Mouse (Mus musculus) urinary bladder, postnatal 36 days (tissue): ENCODE data around the gene Gpr137c.
A peak's percentile ranks its signal among the peaks of the same experiment; 100 is the strongest.

Experiments
- DNase-seq, 2 experiments: peaks; one replicate each; pipeline ENCODE4 v3.0.0; 2022; ENCODE audit warnings: low spot score in 2 of 2, mixed read lengths in 1 of 2

Gpr137c gene

DNA sequence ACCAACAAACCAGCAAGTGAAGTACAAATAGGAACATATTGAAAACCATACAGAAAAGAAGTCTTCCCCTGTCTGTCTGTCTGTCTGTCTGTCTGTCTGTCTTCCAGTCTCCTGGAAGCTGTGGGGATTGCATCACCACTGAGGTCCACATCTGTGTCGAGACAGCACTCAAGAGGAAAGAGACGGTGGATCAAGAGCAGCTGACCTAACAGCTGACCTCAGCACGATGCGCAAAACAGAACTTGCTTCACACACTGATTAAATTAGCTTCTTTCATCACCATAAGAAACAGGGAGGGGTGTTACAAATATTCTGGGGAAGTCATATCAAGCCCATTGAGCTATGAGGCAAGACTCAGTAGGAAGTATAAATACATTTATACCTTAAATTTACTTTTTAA lies 72.1 kb downstream of the Gpr137c start:
- DNase-seq, result no peak

DNA sequence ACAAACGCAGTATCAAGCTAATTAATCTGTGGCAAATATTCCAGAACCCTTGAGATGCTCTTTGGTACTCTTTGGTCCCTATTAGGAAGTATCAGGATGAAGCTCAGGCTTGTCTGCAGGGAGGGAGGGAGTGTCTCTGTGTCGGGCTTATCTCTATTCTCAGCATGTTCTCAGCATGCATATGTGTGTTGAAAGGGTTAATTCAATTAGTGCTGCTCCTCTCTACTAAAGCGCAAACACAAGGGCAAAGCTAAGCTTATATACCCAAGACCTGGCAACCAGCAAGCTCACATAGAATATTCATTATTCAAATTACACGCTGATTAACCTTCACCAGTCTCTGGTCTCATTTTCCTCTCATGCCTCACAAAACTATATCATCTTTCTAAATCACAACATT lies 84.4 kb downstream of the Gpr137c start:
- no peak for DNase-seq

DNA sequence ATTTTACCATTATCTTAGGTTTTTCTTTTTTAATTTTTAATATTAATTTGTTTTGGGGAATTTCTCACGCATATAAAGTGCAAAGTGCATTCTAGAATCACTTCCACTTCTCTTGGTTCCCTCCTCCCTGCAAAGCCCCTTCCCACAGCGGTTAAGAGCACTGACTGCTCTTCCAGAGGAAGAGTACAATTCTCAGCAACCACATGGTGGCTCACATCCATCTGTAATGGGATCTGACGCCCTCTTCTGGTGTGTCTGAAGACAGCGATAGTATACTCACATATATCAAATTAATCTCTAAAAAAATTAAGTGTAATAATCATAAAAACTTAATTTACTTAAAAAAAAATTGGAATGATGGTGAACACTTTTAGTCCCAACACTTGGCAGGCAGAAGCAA lies 84.9 kb downstream of the Gpr137c start:
- no peak for DNase-seq

DNA sequence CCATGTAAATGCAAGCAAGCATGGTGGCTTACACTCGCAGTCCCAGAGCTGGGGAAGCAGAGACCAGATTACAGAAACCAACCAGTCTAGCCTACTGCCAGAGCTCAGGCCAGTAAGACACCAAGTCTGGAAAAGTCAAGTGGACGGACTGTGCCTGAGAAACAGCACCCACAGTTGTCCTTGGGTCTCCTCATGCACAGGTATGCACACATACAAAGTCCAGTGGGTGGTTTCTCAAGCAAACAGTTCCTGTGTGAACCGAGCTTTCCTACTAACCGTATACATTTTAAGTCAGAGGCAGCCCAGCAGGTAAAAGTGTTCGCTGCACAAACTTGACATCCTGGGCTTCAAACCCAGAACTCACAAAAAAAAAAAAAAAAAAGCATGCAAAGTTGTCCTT lies 86.3 kb downstream of the Gpr137c start:
- DNase-seq, result no peak

DNA sequence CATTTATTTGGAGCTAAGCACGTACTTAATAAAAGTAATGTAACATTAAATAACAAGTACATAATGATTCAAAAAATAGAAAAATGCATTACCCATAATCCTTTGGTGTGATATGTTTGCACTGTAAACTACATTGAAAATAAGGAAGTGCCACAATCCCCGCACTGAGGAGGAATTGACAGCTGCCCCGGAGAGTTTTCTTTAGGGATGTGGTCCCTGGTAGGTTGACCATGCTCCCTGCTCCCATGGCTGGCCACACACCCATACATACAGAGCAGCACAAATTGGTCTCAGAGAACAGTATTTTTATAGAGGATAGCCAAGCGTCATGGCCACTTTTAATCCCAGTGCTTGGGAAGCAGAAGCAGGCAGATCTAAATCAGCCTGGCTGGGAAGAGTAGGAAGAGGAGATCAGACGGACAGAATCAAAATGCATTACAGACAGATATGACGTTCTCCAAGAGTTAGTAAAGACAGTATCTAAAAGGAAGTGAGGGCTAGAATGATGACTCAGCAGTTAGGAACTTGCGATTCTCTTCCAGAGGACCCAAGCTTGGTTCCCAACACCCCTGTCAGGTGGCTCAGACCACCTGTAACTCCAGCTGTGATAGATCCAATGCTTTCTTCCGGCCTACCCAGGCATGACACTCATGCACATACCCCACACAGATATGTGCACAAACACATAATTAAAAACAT lies 88.3 kb downstream of the Gpr137c start:
- no peak for DNase-seq

DNA sequence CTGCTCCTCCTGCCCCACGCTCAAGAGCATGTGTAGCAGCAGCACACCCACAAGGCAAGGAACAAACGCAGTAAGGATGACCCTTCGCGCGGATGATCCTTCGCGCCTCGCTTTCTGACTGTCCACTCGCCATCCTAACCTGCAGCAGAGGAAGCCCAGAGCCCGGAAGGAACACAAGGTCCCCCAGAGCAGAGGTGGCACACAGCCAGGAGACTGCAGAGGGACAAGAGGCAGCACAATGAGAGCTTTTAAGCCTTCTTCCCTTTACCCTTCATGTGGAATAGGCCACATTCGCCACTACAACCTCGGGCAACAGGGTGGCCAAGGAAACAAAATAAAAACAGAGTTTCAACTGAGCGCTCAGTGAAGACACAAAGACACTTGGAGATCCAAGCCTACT lies 90.1 kb downstream of the Gpr137c start:
- DNase-seq, result no peak

GRCm38 (mm10) chr14:45310101-45310500 lies 90.6 kb downstream of the Gpr137c start:
- DNase-seq, result no peak

- DNase-seq, result no peak
These were observed 97.4 kb downstream of the Gpr137c start for GRCm38 (mm10) chr14:45316927-45317326.

DNA sequence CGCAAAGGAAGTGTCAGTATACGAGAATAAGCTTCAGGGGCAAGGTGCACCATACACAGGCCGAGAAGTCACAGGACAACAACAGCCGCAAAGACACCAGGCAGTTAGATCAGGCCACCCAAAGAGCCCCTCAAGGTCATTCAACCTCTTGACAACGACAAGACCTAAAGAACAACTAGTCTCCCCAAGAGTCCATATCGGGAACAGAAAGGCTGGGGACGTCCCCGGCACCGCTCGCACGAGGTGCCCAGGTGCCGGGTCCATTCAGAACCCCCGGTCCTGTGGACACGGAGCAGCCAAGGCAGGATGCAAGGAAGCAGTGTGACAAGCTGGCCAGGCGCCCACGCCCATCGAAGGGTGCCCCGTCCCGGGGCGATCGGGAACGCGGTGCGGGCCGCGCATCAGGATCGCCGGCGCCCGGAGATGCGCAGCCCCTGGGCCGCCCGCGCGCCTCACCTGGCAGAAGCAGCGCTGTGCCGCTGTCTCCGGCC lies 98.4 kb downstream of the Gpr137c start:
- no peak for DNase-seq

DNA sequence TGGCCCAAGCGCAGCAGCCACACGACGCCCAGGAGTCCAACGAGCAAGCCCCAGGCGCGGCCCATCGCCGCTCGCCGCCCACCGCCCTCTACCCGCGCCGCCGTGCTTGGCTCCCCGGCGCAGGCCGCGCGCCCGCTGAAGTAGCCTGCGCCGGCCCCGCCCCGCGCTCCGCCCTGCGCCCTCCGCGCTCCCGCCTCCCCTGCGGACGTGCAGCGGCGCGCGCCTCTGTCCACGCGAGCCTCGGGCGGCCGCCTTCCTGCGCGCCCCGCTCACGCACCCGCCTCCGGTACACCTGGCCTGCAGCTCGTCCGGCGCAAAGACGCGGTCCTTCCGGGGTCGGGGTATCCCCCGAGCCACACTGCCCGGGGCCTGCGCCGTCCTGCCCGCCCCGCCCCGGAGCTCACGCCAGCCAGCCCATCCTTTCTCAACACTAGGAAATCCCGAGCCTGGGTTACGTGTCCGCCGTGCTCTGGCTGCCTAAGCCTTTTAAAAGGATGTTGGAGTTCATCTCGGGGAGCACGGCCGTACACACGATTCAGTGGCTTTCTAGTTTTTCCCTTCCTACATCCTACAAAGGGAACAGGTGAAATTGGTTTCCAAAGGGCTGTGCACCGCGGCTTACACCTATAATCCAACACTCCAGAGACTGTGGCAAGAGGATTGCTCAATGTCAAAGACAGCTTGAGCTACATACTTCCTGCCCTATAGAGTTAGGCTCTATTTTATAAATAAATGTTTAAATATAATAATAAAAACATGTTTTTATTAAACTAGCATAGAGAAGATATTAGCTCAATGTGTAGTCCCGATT lies 99.1 kb downstream of the Gpr137c start, which contains the start of gene Ero1l:
TSS of gene Ero1l (minus strand) at position 346 of the 811 bp plus-strand sequence.
- peak; percentile 73 to 79 for DNase-seq

DNA sequence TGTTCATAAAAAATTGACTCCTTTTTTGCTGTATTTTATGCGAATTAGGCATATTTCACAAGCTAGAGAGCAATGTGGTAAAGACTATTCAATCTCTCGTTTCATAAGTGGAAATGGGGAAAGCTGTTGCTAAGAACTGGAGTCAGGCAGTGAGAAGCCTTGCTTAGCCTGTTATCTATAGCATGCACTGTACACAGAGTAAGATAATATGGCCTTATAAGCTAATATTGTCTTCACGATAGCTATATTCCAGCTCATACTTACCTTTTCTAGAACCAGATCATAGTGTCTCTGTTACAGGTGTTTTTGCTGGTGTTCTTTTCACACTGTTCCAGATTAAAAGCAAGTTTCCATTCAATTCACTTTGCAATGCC lies 99.7 kb downstream of the Gpr137c start:
- DNase-seq, result no peak

GRCm38 (mm10) chr14:45320111-45320510 lies 100.6 kb downstream of the Gpr137c start:
- no peak for DNase-seq

DNA sequence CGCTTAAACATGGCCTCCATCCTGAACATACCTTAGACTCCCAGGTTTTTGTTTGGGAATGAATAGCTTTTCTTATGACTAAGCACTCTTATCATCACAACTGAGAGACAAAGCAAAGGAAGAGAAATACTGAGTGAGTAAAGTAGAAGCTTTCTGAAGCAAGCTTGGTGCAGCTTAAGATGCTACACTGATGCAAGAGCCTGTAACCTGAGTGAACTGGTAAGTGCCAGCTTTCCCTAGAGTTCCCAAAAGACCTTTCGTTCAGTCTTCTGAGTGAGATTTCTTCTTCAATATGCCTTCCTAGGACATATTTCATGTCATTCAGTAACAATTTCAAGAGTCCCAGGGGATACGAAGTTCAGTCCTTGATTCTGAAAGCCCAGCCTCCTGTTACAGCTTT lies 101.5 kb downstream of the Gpr137c start:
- no peak for DNase-seq

GRCm38 (mm10) chr14:45321622-45322021 lies 102.1 kb downstream of the Gpr137c start:
- no peak for DNase-seq

DNA sequence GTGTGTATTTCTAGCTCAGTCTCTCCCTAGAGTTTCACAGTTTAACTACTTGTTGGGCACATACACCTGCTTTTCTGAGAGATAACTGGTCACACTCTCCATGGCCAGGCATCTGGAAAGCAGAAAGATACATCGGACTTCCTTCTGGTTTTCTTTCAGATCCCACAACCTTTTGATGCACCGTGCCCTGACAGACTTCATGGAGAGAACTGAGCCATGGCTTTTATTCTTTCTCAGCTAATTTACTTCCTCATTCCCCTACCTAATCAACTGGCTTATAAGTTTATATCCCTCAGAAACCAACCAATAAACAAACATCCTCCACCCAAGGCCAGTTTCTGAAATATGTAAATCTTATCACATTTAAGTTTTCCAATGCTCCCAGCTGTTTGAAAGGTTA lies 102.9 kb downstream of the Gpr137c start:
- no peak for DNase-seq

GRCm38 (mm10) chr14:45323320-45323719 lies 103.8 kb downstream of the Gpr137c start:
- no peak for DNase-seq

GRCm38 (mm10) chr14:45325471-45325870 lies 106.0 kb downstream of the Gpr137c start:
- DNase-seq, result no peak

DNA sequence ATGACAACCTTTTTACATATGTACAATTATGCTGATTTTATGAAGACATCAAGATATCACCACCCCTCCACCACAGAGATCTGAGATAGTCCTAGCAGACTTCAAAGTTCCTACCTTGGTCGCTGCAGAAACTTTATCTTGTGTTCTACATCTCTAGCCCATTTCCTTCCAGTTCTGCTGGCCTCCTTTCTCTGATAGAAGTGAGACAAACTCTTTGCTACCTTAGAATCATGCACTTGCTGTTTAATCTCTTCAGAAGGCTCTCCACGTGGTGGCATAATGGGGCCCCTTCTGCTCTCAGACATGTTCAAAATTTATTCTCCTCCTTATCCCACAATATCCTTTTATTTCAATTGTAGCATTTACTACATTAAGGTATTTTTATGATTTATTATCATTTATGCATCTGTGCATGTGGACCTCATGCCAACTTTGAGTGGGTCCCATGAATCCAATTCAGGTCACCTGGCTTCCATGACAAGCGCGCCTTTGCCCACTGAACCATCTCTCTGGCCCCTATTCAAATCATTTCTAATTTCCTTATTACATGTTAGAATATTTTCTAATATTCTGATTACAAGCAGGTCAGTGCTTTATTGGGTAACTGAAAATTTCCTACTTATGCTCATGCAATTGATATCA lies 108.7 kb downstream of the Gpr137c start:
- DNase-seq, result no peak

DNA sequence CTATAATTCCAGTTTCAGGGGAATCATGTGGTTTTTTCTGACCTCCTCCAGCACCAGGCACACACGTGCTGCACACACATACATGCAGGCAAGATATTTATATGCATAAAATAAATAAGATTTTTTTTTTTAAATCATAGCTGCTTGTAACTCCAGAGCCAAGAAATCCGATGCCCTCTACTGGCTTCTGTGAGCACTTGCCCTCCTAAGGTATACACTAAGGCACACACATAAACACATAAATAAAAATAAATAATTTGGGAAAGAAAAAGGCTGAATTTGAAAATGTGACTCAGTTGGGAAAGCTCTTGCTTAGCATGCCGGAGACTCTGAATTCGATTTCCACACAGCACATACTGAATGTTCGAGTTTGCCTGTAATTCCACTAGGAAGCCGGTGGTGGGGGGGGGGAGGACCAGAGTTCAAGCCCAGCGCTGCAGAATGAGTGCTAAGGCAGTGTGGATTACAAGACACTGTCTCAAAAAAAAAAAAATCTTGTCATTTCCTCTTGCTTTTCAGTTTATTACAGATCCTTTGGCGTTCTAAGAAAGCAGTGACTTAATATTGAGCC lies 109.6 kb downstream of the Gpr137c start:
- no peak for DNase-seq

GRCm38 (mm10) chr14:45329589-45330181 lies 110.2 kb downstream of the Gpr137c start, which contains the start of gene Psmc6:
TSS of gene Psmc6 (plus strand) at chr14:45329788.
- DNase-seq, result peak; percentile 82 to 91
